Mouse (Mus musculus) MN1 (cell line): ENCODE data around the gene Taf8.

Experiments
- DNase-seq: peaks from one replicate; pipeline ENCODE4 v3.0.0-alpha.2; 2016; ENCODE audit warnings: low spot score

The Taf8 gene

DNA sequence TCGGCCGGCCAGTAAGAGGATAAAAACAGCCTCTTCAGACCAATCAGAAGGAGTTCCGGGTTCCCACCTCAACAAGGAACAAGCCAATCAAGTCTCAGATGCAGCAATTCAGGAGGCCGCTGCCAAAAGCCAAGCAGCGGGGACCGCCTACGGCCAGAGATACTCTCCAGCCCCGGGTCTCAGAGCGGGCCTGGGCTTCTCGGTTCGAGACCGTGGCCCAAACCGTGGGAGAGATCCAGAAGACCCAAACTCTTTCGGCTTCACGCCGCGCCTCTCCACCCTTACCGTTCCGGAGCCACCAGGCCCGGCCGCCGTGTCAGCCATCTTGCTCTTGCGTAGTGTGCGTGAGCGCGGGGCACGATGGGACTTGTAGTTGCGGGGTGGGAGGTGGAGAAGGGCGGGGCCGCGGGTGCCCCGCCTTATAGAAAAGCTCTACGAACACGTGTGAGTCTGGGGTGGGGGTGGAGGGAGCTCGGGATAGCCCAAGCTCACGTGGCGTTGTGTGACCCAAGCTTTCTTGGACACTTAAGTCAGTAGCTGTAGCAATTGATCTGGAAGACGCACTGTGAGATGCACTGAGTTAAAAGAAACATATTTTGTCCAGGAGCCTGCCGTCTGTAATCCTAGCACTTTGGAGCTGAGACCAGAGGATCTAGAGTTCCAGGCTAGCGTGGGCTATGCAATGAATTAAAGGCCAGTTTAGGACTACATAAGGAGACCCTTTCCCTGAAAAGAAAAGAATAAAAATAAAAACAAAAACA is at the start of gene Taf8:
Gene Taf8 (minus strand): TSS at position 347 of the 761 bp plus-strand sequence.
- peak; percentile 97 for DNase-seq

DNA sequence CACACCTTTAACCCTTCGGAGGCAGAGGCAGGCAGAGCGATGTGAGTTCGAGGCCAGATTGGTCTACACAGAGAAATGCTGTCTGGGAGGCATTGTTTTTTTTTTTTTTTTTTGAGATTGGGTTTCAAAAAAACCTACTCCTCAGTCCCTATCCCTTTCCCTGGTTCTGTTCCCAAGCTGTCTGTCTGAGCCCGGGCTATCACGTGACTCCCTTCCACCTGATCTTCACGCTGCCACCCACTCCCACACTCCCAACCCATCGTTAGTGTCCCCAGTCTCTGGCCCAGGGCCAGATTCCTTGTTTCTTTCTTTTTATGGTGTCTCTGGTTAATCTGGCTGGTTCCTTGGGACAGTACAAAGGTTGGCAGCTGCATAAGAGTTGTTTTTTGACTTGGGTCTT is 49.0 kb upstream of the Taf8 start:
- peak; percentile 40 for DNase-seq

DNA sequence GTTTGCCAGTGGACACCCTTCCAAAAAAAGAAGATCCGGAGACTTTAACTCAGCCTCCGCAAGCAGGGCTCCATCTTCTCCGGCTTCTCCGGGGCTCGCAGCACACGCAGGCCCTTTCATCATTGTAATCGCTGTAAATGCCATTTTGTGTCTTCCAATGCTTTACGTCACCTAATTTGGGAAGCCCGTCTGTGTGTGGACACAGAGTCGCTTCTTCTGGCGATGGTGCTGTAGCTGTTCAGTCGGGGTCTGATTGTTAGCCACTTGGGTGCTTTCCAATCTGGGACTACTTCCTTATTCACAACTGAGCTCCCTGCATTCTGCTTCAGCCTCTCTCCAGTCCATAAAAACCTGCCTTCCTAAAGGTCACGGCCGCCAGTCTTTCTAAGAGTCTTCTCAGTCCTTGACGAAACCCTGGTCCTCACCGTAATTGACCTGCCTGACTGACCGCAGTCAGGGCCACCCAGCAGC is 43.8 kb upstream of the Taf8 start:
- no peak for DNase-seq

DNA sequence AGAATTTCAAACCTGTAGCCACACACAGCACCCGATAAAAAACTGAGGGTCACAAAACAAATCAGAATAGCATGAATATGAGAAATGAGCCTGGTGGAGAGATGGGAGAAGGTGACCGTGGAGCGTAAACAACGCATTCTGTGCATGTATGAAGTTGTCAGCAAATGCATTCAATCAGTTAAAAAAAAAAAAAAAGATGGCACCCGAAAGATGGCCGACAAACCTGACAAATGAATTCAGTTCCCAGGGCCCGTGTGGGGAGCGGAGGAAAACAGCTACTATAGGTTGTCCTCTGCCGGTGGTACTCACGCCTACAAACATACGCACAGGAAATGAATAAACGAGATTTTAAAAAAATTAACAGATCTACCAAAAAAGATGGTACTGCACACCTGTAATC is 43.1 kb upstream of the Taf8 start:
- DNase-seq: no peak

DNA sequence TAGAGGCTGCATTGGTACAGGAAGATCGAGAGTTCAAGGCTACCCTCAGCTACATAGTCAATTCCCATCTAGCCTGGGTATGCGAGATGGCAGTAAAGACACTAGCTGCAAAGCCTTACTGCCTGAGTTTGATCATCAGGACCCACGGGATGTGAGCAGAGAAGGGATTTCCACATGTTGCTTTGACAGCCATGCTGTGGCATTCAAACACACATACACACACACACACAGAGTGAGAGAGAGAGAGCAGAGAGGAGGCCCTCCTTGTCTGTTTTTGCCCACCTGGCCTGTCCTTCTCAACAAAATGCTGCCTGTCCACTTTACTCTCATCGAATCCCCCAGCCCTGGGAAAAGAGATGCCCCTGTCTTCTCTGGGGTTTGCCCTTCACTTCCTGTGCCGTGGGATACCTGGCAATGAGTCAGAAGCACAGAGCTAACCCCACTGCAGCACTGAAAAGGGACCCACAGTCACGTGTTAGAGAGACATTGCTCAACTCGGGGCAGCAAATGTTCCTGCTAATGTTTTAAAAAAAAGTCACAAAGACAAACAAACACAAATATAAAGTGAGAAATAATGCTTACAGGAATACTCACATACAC is 41.1 kb upstream of the Taf8 start:
- no peak for DNase-seq

DNA sequence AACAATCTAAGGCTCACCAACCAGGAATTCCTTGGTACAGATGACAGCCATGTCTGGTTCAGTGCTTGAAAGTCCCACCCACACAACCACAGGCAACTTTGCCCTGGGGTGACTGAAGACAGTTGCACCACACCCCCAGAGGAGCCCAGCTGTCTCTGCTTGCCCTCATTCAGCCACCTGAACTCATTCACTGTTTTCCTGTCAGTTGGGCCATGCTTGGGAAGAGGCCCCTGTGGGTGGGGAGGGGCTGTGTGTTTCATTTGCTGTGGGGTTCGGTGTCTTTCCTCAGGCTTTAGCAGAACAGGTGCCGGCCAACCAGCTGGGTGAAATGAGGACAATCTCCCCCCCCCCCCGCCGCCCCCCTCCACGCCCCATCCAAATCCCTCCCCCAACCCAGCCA is 40.0 kb upstream of the Taf8 start:
- peak; percentile 40 for DNase-seq

DNA sequence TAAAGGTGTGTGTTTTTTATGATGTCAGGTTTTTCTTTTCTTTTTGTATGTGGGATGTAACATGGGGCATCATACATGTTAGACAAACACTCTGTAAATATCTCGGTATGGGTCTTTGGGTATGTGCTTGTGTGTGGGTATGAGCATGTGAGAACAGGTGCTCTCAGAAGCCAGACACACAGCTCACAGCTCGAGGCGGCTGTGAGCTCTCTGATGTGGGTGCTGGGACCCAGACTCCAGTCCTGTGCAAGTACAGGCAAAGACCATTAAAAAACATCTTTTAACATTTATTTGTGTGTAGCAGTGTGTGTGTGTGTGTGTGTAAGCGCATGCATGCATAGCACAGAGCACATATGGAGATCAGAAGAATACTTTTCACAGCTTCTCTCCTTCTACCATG is 37.0 kb upstream of the Taf8 start:
- no peak for DNase-seq

DNA sequence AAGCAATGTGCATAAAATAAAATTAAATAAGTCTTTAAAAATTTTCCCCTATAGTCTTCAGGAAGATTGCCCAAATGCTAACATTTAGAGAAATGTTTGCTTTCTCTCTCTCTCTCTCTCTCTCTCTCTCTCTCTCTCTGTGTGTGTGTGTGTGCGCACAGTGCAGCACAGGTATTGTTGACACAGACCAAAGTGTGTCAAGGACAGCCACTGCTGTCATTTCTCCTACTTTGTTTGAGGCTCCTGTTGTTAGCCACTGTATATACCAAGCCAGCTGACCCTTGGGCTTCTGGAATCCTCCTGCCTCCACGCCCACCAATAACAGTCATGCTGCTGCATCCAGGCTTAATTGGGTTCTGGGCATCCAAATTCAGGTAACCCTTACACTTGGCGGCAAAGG is 36.0 kb upstream of the Taf8 start:
- DNase-seq: no peak

DNA sequence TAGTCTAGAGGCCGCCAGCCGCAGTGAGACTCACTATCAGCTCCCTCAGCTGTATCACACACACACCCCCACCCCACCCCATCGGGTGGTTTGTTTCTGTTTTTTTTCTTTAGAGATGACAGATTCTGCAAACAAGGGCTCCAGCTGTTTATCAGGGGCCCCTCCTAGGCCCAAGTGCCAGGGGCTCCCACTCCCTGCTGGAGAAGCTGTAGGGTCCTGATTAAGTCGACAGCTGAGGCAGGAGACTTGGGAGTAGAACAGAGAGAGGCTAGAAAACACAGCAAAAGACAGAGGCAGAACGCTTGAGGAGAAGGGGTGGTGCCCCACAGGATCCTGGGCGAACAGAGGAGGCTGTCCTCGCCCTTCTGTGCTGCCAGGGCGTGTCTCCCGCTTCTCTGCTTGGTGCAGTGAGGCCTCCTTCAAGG is 33.7 kb upstream of the Taf8 start:
- DNase-seq: no peak

DNA sequence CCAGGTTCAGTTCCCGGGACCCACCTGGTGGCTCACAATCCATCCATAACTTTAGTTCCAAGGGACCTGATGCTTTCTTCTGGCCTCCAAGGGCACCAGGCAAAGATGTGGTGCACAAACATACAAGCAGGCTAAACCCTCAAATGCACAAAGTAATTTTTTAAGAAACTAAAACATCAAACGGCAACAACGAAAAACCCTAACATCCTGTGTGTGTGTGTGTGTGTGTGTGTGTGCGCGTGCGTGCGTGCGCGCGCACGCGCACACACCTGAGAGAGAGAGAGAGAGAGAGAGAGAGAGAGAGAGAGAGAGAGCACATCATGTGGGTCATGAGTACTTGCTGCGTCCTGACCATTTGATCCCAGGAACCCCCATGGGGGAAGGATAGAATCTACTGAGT is 31.6 kb upstream of the Taf8 start:
- no peak for DNase-seq

DNA sequence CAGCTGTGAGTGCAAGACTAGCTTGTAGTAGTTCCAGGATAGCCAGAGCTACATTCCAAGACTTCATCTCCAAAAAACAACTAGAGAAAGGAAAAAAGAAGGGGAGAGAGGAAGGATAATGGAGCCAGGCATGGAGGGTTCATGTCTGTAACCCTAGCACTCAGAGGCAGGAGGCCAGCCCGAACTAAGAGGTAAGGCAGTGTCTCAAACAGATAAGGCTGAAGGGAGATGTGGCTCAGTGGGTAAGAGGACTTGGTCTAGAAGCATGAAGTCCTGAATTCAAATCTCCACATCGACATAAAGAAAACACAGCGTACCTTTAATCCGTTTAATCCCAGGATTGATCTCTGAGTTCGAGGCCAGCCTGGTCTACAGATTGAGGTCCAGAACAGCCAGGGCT is 30.3 kb upstream of the Taf8 start:
- no peak for DNase-seq

DNA sequence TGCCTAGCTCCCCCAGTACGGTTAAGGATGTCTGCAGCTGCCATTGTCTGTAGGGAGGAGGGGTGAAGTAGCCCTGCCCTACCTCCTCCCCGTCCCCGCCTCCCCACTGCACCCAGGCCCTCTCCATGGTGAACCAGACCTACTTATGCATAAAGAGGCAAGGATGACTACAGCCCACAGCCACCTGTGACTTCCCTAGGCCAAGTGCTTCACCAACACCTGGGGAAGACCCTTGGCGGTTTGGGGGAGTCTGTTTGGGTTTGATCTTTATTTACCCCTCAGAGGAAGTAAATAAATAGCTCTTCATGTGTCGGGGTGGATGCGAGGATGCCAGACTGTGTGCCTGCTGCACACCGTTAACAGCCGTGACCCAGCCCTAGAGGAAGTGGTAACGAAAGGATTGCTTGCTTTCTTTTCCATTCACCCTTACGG is 29.3 kb upstream of the Taf8 start:
- no peak for DNase-seq

DNA sequence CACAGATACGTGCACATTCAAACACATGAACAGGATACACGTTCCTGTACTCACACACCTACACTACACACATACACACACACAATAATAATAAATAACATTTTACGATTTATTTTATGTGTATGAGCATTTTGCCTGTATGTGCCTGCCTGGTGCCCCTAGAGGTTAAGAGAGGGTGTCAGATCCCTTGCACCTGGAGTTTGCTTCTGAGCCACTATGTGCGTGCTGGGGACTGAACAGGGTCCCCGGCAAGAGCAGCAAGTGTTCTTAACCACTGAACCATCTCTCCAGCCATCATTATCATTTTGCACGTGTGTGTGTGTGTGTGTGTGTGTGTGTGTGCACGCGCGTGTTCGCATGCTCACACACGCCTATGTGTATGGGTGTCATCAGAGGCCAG is 27.5 kb upstream of the Taf8 start:
- DNase-seq: no peak

DNA sequence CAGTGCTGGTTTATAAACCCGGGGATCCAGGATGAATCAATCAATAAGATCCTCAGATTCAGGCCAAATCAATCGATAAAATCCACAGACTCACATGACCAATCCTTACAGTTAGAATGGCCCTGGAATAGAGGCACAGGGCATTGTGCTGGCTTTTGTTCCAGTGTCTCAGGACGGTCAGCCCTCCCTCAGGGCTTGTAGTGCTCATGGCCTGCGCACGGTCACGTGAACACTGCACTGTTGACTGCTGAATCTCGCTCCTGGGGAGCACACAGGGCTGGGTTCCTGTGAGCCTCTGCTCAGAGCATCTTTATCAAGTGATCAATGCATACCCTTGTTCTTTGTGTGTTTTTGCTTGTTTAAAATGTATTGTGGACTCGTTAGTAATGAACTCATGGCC is 26.8 kb upstream of the Taf8 start:
- DNase-seq: no peak

DNA sequence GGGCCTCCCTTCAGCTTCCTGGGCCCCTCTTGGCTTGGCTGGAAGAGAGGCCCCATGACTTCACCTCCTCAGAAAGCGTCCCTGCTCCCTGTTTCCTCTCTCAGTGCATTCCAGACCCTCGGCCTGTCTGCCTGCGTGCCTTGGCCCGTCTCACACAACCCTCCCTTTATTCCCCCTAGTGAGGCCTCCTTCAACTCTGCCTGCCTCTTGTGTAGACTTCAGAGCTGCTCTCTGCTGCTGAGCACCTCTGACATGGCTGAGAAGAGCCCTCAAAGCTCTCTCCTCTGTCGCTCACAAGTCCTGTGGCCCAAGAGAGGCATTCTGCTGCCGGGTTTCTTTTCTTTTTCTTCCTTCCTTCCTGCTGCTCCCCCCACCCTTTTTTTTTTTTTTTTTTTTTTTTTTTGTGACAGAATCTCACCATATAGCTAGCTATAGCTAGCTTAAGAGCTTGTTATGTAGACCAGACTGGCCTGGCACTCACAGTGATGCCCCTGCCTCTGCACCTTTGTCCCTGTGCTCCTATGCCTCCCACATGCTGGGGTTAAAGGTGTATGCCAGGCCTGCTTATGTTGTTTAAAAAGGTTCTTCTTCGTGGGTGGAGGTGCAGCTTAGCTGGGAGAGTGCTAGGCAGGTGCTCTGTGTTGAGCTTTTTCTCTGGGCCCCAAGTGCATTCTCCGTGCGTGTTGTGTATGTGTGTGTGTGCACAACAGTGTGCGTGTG is 25.6 kb upstream of the Taf8 start:
- DNase-seq: no peak

DNA sequence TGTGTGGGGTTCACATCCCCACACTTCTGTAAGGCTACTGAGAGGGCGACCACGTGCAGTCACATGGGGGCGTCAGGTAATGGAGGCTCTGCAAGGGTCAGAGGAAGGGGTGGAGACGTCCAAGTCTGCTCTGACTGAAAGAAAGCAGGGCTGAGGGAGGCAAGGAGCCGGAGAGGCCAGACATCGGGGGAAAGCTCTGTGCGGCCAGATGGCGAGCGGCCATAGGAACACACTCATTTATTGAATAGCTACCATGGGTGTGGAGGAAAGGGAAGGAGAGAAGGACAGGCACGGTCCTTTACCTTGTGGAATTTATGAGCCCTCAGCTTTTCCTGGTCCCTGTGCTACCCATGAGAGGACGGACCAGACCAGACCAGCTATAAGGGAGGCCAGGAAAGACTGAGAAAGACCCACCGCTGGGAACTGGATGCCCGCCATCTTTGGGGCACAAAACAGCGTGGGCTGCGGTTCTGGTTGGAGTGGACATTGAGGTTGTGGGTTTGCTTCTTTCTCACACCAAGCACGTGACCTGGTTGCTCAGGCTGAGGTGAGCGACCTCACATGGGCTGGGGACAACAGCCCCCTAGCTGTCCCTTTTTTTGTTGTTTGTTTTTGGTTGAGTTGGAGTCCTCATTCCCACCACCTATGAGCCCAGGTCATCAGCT is 24.9 kb upstream of the Taf8 start:
- no peak for DNase-seq

DNA sequence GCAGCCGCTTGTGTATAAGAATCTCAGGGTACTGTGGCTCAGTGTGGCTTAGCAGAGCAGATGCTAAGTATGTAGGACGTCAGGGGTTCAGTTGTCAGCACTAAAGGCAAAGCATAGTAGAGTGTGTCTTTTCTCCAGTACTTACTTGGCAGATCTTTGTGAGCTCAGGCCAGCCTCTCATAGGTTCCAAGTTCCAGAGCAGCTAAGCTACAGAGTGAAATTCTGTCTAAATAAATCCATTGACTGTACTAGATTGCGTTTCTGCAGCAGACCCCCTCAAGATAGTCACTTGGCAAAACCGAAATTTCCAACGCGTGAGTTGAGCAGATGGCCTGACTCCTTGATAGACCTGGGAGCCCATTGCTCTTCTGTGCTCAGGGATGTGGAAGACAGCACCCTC is 22.9 kb upstream of the Taf8 start:
- no peak for DNase-seq

DNA sequence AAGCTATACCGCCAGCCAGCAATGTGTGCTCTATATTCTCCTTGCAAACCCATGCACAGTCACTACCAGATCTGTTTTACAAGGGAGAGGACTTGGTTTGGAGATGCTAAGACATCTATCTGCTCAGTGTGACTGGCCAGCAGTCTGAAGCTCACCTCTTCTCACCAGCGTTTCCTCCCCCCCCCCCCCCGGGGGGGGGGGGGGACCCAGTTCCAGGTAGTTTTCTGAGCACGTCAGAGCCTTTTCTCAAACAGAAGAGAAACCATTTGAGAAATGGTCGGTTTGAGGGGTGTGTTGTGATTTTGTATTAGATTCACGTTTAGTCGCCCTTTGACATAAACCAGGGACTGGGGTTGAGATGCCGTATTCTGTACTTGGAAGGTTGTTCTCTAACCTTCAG is 22.0 kb upstream of the Taf8 start:
- no peak for DNase-seq

DNA sequence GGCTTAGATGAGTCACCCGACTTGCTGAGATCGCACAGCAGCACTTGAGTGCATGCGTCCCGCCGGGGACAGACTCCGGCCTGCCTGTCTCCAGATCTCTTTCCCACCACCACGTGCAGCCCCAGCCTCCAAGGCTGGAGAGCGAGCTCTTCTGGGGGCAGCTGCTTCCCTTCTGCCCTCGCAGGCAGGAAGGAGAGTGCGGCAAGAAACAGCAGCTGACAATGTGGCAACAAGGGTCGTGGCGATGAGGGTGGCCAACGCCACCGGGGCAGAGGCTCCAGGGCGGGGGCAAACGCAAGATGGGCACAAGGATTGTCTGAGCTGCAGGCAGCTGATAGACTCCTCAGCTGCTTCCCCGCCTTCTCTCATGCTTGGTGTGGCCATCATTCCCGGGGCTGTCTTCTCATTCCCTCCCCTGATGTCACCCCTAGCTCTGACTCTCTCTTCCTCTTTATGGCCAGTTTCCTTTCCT is 21.2 kb upstream of the Taf8 start:
- peak; percentile 95 for DNase-seq

DNA sequence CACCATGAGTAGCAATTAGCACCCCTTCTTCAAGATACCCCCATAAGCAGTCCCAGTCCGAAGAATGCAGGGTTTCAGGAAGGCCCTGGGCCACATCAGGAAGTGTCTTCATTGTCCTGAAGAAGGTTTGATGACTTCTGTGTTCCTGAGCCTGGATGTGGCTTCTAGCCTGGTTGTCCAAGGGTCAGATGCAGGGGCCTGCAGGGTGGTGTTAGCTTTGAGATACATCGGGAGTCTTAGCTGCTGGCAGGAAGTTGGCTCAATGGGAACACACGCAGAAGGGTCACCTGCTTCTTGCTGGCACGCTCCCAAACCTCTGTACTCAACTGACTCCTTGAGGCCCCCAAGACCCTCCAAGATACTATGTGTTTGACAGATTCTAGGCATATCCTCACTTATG is 20.4 kb upstream of the Taf8 start:
- peak; percentile 63 for DNase-seq

DNA sequence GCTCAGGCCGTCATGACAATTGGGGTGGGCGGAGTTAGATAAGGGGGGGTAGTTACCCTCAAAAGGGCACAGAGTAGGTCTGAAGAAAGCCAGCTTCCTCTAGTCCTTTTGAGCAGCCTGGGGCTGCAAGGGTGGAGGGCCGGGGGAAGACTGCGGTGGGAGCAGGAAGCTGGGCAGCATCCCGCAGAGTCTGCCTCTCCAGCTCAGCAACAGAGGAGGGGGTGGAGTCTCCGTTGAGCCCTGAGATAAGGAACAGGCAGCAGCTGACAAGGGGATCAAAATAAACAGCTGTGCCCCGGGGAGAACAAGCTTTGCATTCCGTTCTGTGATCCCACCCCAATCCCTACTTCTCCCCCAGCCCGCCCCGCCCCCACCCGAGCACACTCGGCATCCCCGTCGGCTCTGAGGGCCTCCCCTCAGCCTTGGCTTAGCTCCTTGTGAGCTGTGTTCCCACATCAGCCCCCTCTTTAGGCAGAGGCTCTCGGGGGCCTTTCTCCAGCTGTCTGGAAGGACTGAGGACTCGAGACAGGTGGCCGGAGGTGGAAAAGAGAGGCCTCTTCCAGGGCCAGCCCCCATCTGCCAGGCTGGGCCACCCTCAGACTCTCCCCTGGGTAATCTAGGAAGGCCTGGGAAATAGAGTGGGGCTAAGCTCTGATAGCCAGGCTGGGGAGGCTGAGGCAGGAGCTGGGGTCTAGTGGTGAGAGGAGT is 19.6 kb upstream of the Taf8 start:
- peak; percentile 78 for DNase-seq

DNA sequence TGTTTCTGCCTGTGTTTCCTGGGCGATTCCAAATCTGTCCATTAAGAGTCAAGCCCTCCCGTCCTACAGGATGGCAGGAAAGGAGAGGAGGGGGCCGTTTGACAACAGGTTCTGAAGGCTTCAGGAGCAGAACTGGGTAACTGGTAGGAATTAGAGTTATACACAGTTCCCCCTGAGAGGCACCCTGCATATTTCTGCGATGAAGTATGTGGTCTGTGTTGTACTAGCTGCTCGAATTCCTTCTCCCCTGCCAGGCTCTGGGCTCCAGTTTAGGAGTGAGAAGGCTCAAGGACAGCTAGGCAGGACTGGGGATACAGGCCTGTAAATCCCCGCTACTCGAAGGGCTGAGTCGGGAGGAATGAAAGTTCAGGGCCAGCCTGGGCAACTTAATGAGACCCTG is 16.1 kb upstream of the Taf8 start:
- DNase-seq: no peak
